Mouse (Mus musculus) layer of hippocampus, postnatal 10 days (tissue): Measurements from ENCODE around the gene Prickle4. TPM values are rescaled to one million over a fixed set of nuclear protein-coding genes. Genes with fewer than 3 reads are reported as not detected.

Experiments used
- DNase-seq, 2 experiments: peaks; one replicate each; pipeline ENCODE4 v3.0.0; 2021; ENCODE audit warnings: low spot score in 2 of 2
- long read RNA-seq: library from polyadenylated mRNA; stranded (forward); transcript quantifications from one replicate; pipeline ENCODE4 v2.0.0, GENCODE M21; 2023
- total RNA-seq, 2 experiments: library from RNA; stranded (reverse); gene quantifications; 2 replicates each; pipeline ENCODE4 v1.2.3; 2021

The Prickle4 gene
- total RNA-seq = 1 to 10 TPM; 1.9 to 4.3 TPM
- long read RNA-seq, partial matches to known transcripts = 0 of 3 reads
- long read RNA-seq, other reads (novel, unspliced or antisense) = 3 of 3 reads

DNA sequence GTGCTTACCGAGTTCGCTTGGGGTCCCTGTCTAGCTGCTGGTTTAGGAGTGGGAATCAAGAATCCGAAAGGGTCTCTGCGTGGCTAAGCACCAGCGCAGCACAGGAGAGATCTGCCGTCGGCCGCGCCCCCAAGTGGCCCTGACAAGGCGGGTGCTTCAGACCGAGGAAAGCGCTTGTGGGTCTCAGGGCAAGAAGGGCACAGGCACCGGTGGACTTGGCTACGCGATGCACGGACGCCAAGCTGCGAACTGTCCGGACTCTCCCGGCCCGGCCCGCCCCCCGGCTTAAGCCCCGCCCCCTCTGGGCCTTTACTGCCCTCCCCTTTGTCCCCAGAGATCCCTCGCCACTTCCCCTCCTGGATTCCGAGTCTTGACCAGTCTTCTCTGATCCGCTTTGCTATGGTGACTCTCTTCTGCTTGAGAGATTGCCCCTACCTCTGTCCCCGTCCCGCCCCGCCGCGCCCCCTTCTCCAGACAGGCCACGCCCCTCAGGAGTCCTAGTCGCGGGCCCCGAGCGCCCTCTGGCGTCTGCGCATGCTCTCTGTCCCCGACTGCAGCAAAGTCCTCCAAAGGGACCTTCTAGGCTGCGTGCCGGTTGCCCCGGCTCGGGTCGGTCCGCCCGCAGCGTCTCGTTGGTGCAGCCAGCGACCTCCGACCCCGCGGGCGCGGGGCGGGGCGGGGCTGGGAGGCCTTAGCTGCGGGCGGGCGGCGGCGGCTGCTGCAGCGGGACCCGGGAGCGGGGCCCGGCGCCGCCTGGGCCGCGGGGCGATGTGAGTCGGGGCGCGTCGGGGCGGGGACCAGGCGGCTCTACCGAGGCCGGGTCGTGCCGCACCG lies at the start of gene Prickle4:
Gene Prickle4 (minus strand): TSS at position 234 of the 834 bp plus-strand sequence.
- DNase-seq = peak; percentile 99

DNA sequence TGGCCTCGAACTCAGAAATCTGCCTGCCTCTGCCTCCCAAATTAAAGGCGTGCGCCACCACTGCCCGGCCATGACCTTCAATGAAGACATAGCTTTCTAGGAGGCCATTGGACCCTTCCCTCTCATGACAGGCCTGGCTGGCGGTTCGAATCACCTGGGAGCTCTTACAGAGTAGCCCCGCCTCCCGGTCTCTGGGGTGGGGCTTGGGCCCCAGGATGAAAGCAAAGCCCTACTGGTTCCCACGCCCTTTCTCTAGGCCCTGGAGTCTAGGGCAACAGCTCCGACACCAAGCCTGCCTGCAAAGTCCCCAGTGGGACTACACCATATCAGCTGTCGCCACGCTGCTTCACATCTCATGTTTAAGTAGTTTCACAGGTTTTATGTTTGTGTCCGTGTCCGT lies 49.5 kb upstream of the Prickle4 start:
- DNase-seq = no peak

DNA sequence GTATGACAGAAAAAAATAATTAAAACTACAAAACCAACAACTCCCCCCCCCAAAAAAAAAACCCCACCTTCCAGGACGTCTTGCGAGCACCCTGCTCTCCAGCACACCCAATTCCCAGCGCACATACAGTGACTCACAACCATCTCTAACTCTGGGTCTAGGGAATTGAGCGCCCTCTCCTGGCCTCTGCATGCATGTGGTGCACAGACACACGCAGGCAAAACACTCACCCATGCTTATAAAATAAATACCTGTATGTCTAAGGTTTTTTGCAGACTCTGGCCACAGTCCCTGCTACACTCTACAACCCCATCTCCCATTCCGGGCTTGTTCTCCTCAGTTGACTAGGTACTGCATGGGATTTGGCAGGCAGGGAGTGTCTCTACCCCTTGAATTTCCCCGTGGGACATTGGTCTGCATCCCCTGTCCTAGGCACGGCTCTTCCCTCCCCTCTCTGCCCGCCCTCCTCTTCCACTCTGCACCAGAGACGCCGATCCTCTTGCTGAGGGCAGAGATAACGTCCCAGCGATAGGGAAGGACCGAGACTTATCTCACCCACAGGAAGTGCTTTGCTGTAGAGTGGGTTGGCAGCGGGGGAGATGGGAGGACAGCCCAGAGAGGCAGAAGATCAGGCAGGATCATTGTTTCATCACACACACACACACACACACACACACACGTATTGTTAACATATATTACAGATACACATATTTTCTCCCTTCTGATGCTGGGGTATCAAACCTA lies 48.6 kb upstream of the Prickle4 start:
- DNase-seq = no peak

DNA sequence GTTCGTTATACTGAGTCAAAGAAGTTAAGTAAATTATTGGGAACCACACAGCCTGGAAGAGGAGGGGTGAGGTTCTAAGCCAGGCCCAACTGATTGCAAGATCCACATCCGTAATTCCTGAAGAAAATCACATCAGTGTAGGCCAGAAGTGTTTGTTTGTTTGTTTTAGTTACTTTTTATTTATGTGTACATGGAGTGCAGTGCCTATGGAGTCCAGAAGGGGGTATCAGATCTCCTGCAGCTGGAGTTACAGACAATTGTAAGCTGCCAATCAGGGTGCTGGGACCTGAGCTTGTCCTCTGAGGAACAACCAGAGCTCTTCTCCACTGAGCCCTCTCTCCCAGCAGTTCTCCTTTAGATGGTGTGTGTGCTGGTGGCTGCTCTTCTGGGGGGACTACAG lies 45.6 kb upstream of the Prickle4 start:
- DNase-seq = no peak

DNA sequence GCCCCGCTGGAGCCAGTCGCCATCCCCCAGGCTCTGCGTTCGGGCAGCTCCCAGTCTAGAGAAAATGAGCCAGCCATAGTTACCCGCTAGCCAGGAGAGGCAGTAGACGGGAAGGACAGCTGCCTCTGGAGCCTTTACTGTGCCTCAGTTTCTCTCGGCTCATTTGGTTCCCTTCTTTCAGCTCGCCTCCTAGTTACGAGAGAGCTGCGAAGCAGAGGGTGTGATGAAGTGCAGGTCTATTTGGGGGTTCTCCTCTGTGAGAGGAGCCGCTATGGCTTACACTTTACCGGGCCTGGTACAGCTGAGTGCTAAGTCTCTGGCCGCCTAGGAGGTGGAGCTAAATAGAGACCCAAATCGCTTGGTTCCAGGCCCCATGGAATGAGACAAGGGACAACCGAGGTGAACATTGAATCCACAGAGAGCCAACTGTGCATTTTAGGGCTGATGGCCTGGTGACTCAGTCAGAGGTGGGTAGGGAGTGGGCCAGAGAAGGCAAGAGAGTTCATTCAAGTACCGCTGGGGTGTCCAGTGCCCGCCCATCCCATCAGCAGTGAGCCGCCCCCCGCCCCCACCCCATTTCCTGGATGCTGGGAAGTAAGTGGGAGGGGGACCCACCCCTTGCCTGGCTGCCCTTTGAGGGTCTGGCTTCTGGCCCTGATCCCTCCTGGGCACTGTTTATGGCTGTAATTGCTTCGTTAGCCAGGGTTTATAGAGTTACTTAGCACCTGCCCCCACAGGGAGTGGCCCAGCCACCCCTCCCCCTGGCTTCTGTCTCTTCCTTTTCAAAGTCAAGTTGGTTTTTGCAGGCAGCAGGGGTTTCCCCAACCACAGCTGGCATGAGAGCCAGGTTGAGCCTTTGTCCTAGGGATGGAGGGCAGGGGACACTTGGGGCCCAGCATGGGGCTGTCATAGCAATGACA lies 44.6 kb upstream of the Prickle4 start:
- DNase-seq = no peak

DNA sequence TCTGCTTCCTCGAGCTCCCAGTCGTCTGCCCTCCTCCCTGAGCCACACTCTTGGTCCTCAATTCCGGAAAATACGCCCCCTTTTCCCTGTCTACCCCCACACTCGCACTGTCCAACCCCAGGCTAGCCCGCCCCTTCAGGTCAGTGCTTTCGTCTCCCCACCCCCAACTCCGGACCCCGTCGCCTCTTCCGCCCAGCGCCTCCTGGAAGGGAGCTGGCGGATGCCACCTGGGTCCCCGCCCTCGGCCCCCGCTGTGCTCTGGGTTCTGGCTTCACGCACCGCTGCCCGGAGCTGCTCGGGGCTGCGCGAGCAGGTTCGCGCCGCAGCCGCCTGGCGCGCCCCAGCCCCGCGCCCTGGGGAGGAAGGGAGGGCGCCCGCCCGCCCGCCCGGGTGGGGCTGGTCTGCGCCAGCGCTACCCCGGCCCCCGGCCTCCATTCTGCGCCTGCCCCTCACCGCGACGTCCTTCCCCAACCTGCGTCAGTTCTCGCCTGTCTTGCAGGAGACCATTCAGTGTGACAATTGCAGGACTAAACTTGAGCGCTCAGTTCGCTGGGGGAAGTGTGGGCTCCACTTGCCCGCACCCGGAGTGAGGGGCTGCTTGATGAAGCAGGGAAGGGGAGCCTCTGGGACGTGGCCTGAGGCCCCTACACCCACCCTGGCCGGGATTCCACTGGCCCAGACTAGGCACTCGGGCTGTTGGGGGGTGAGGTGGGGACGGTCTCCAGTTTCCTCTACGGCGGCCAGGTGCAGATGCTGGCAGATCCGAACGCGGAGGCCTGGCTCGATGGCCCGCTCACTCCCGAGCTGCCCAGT lies 43.7 kb upstream of the Prickle4 start:
- peak; percentile 29 to 55 for DNase-seq

DNA sequence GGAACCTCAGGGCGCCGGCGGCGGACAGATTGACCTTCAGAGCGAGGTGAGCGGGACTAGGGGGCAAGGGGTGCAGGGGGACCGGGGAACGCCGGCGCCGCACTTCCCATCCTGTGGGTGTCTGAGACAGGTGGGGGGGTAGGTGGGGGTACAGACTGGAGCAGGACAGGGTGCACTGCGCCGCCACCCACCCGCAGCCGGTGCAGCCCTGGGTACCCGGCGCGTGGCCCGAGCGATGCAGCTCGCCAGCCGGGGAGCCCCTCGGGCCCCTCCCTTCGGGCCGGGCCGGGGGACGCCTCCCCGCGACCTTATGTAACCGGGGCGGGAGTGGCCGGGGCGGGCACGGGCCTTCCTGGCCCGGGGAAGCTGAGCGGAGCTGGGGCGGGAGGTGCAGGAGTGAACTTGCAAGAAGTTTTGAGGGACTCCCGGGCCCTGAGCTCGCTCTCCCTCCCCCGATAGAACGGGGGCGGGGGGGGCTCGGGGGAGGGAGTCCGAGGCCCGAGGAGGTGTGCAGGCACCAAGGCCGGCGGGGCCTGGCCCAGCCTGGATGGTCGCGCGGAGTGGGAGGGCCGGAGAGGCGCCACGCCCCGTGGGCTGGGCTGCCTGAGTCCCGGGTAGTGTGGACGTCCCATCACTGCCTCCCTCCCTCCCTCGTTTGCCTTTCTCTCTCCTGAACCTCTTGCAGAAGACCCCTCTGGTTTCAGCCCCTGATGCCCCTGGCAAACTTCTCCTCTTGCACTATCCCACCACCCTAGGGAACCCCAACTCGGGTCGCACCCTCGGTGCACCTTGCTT lies 42.9 kb upstream of the Prickle4 start:
- peak; percentile 59 to 78 for DNase-seq

DNA sequence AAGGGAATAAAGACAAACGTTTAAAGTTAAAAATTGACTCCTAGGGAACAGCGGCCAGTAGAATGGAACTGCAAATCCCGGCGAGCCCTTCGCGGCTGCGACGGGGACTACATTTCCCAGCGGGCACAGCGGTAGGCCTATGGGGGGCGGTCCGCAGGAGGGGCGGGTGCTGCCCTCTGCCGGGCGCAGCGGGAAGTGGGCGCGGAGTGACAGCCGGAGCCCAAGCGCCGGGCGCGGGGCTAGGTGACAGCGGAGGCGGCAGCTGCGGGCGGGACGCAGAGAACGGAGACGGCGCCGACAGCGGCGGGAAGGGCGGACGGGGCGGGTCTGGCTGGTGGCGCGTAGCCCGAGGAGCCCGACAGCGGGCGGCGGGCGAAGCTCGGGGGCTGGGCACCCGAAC lies 42.3 kb upstream of the Prickle4 start, which contains the start of gene Tfeb:
Gene Tfeb (plus strand): TSS at position 175 of the 400 bp plus-strand sequence.
- peak; percentile 99 for DNase-seq

DNA sequence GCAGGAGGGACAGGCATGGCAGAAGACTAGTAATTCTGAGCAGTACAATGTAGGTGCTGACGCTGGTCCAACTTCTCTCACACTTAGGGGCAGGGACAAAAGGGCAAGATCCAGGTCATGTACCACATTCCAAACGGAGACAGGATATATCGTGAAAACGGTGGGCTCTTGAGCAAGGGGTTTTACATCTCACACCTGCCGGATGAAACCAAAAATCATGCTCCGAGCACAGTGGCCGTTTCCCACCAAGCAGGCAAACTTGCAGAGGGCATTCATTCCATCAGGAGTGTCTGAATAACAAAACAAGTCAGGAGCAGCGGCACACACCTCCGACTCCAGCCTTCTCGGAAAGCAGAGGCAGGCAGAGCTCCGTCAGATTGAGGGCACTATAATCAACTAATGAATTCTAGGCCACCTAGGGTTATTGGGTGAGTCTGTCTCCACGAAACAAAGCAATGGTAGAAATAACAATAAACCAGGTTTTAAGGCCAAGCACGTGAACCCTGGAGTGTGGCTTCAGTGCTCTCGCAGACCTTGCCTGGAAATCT lies 41.1 kb upstream of the Prickle4 start:
- no peak for DNase-seq

DNA sequence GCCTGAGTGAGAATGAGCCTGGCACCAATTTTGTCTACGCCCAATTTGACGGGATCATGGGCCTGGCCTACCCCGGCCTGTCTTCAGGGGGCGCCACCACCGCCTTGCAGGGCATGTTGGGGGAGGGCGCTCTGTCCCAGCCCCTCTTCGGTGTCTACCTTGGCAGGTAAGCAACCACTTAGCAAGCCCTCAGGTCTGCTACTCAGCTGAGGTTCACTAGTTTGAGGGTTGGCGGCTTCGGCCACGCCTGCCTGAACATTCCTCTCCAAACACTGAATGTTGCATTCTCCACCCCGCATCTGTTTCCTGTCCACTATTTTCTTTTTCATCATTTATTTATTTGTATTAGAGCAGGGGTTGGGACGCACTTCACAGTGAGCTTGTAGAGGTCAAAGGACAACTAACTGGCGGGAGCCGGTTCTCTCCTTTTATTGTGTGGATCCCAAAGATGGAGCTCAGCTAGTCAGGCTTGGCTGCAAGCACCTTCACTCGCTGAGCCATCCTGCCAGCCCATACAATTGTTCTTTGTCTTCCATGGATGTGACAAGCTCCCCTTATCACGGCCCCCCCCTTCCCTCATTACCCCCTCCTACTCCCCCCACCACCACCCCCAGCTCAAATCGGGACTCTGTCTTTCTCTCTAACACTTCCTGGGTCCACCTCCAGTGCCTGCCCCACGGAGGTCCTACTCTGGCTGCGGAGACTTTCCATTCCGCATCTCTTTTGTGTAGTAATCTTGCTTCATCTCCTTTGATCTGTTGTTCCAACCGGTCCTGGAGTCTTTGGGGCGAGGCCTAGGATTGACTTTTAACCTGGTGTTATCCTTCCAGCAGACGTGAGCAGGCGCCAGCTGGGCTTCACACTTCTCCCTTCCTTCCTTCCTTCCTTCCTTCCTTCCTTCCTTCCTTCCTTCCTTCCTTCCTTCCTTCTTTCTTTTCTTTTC lies 36.4 kb upstream of the Prickle4 start:
- no peak for DNase-seq

DNA sequence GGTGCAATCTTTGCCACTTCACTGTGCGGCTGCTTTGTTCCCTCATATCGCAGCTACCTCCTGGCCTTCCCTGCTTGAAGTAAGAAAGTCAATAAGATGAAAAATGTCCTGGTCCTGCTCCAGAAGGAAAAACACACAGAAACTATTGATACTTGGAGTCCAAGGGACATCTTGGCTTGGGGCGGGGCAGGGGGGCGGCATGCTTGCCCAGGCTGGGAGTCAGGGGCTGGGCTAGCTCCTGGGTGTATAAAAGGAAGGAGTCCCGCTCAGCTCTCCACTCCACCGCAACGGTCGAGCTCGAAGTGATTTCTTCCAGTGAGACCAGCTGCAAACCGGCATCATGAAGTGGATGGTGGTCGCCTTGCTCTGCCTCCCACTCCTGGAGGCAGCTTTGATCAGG lies 32.0 kb upstream of the Prickle4 start, which contains the start of gene Pgc:
Gene Pgc (plus strand): TSS at position 277 of the 400 bp plus-strand sequence.
- no peak for DNase-seq

DNA sequence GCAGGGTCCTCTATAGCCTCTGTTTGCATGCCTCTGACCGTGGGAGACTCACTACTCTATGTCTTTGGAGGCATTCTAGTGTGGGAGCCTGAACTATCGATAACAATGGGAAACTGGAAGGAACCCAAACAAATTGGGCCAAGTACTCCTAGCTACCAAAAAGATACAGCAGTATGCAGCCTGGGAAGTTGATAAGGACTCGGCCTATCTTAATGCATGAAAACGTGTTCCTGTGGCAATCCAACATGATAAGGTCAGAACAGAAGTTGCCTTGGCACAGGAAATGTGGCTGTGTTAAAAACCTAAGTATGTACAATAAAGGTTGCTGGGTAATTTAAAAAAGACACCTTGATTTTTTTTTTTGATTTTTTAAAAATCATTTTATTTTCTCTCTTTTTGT lies 26.6 kb upstream of the Prickle4 start:
- no peak for DNase-seq

DNA sequence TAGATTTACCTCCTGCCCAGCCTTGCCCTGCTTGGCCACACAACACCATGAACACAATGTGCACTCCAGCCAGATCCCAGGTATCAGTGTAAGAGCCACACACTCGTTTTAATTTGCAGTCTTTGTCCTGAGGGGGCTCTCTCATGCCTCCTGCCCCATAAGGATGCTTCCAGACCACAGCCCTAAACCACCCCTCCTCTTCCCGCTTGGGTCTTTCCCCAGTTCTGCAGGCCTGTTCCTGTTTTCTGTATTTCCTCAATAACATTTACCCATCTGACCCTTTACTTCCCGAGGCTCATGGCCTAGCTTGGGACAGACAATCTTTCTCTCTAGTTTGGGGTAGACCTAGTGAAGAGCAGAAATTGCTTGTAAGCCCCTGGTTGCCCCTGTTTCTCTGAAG lies 20.5 kb upstream of the Prickle4 start:
- no peak for DNase-seq

DNA sequence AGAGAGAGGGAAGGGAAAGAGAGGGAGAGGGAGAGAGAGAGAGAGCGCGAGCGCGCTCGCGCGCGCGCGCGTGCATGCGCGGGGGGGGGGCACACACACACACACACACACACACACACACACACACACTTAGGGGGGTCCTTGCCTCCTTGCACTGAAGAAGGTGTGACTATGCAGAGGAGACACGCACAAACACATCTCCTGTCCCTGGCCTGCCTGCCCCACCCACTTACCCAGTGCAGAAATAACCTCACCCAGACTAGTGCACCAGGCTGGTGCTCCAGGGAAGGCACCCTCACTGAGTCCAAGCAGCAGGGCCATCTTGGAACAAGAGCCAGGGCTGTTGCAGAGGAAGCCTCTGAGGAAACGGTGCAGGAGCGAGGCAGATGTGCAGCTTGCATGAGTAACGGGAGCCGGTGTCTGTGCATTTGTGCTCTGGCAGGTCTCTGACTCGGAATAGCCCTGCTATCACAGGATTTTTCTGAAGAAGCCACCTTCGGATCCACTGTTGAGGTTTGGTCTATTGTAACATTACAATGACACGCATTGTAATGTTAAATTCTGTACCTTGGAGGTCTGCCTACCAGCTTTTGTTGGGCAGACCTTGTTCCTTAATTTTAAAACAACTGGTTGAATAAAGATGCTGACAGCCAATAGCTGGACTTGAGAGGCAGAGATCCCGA lies 18.5 kb upstream of the Prickle4 start:
- DNase-seq = no peak

DNA sequence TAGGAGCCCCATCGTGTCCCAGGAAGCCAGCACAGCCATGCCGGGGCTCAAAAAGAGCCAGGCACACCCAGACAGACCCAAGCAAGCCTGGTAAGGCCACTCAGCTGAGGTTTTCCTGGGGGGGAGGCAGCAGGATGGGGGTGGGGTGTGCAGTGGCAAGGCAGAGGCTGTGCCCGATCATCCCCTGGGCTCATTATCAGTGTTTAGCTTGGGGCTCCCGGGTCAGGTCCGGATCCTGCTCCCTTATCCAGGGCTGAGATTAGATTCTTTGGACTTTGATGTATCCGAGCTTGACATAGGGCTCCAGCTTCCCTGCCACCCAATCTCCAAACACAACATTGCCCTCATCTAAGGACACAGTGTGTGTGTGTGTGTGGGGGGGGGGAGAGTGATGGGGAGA lies 17.3 kb upstream of the Prickle4 start:
- no peak for DNase-seq

DNA sequence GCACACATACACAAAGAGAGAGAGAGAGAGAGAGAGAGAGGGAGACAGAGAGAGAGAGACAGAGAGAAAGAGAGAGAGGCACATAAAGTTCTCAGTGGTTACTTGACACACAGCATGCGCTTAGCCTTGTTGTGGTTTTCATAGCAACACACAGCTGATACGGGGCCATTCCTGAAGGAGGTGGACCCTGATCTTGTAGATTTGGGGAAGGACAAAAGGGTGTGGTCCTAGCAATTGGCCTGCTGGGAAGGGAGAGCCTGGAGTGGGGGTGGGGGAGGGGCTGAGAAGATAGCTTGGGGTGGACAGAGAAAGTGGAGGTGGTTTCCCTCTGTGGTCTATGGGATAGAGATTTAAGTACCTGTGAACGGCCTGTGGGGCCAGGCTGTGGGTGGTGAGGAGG lies 15.5 kb upstream of the Prickle4 start:
- DNase-seq = no peak

DNA sequence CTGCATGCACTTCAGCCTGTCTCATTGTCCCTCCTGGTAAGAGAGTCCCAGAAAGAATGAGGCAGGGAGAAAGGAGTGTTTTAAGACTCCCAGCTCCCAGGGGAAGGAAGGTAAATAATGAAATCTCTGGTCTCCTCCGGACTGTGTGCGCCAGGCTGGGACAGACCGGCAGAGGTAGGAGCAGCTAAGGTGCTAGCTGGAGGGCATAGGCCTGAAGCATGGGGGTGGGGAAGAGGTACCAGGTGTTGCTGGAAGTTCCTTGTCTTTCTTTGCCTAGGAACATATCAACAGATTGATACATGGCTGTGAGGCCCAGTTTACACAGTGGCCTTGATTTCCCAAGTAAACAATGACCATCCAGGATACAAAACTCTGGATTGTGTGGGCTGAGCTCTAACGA lies 14.4 kb upstream of the Prickle4 start:
- no peak for DNase-seq
